Mouse (Mus musculus) hindbrain, embryonic 16.5 days (tissue): ENCODE data around the gene Bphl. TPM values are rescaled to one million over a fixed set of nuclear protein-coding genes. Genes with fewer than 3 reads are reported as not detected.

Experiments used
- ATAC-seq: fragments of 200-750 bp; cut with Nextera tagmentation; 2 replicates; pipeline ENCODE4 v1.8.0; 2017; ENCODE audit warnings: moderate TSS enrichment, moderate library complexity
- H3K27ac ChIP-seq: fragments of 300-500 bp; sonication (generic); 2 replicates; pipeline ENCODE4 v1.5.1; 2014; ENCODE audit warnings: low read depth, mild to moderate bottlenecking, control low read depth, low read length, moderate library complexity
- H3K27me3 ChIP-seq: fragments of 300-500 bp; sonication (generic); replicated peaks from 2 replicates; pipeline ENCODE4 v1.6.1; 2014; ENCODE audit warnings: low read length; ENCODE audit not compliant: control insufficient read depth, insufficient read depth
- H3K36me3 ChIP-seq: fragments of 300-500 bp; sonication (generic); 2 replicates; pipeline ENCODE4 v1.6.1; 2014; ENCODE audit warnings: mild to moderate bottlenecking, low read length, moderate library complexity, mixed read lengths; ENCODE audit not compliant: control insufficient read depth, insufficient read depth
- H3K4me1 ChIP-seq: fragments of 300-500 bp; sonication (generic); 2 replicates; pipeline ENCODE4 v1.6.1; 2014; ENCODE audit warnings: low read depth, low read length; ENCODE audit not compliant: control insufficient read depth, insufficient read depth
- H3K4me2 ChIP-seq: fragments of 300-500 bp; sonication (generic); 2 replicates; pipeline ENCODE4 v1.6.1; 2014; ENCODE audit warnings: mild to moderate bottlenecking, low read length, control low read depth, moderate library complexity
- H3K4me3 ChIP-seq: fragments of 300-500 bp; sonication (generic); 2 replicates; pipeline ENCODE4 v1.5.1; 2014; ENCODE audit warnings: mild to moderate bottlenecking, low read length, control low read depth, moderate library complexity
- H3K9ac ChIP-seq: fragments of 300-500 bp; sonication (generic); 2 replicates; pipeline ENCODE4 v1.6.1; 2014; ENCODE audit warnings: low read depth, mild to moderate bottlenecking, control low read depth, low read length, moderate library complexity
- H3K9me3 ChIP-seq: fragments of 300-500 bp; sonication (generic); 2 replicates; pipeline ENCODE4 v1.6.1; 2014; ENCODE audit warnings: mild to moderate bottlenecking, low read length, moderate library complexity; ENCODE audit not compliant: control insufficient read depth
- WGBS: fragments of 180-500 bp; shearing (Covaris S2); extraction: QIAGEN DNeasy Blood & Tissue Kit; methylation state at CpG from one replicate; pipeline ENCODE4 v1.1.7; 2014; 5-methylcytosine and 5-hydroxymethylcytosine counted together
- polyA plus RNA-seq: library from polyadenylated mRNA; unstranded; fragments of >200 nt; fragmentation: Nextera tagmentation; extraction: Ambion mirVana; gene quantifications from 2 replicates; pipeline ENCODE4 v1.2.1, GENCODE M21; 2015

Bphl gene
- polyA plus RNA-seq, 1 experiment from 2014 or later: 45.9 TPM

GRCm38 (mm10) chr13:34119406-34119805 lies 82.0 kb downstream of the Bphl start:
- Histone ChIP-seq H3K36me3 (no peaks in the 10 kb centered on the region), H3K4me1 (peaks cover 9% of the 10 kb centered on the region), H3K4me3 (no peak overlapping the region), H3K9me3 (no peaks in the 10 kb centered on the region), H3K27me3 (no peaks in the 10 kb centered on the region), H3K9ac (no peak overlapping the region), H3K27ac (no peak overlapping the region), H3K4me2 (no peak overlapping the region)
- ATAC-seq: no peak
- WGBS: 89% methylated on average over 4 of the region's 4 CpGs

GRCm38 (mm10) chr13:34120536-34120935 lies 83.1 kb downstream of the Bphl start:
- H3K27me3 ChIP-seq: no peaks in the 10 kb centered on the region
- no peak overlapping the region for H3K27ac ChIP-seq
- WGBS: 94% methylated on average over 2 of the region's 2 CpGs

More at GRCm38 (mm10) chr13:34120536-34120935, 83.1 kb downstream of the Bphl start:
- Histone ChIP-seq H3K4me2 (no peak overlapping the region), H3K4me1 (peaks cover 18% of the 10 kb centered on the region), H3K36me3 (no peaks in the 10 kb centered on the region), H3K4me3 (no peak overlapping the region), H3K9ac (no peak overlapping the region), H3K9me3 (no peaks in the 10 kb centered on the region)
- ATAC-seq: no peak

Other genes with a start within 250 kb of the Bphl start
- not detected in 2 replicates for gene Serpinb6e, start 194.2 kb upstream of the Bphl start, polyA plus RNA-seq
- gene Serpinb6c, start 131.9 kb upstream of the Bphl start, polyA plus RNA-seq: 0.11 and 0.24 TPM in 2 replicates
- gene Nqo2, start 72.9 kb upstream of the Bphl start, polyA plus RNA-seq: 11.7 TPM in 2 replicates
- gene Ripk1, start 35.2 kb upstream of the Bphl start, polyA plus RNA-seq: 5.9 and 7.0 TPM in 2 replicates
- 40.0 and 42.2 TPM in 2 replicates for gene Serpinb6a, start 34.8 kb upstream of the Bphl start, polyA plus RNA-seq
- 3,415 and 3,905 TPM in 2 replicates for gene Tubb2a, start 40.4 kb downstream of the Bphl start, polyA plus RNA-seq
- 1,169 and 1,199 TPM in 2 replicates for gene Tubb2b, start 92.9 kb downstream of the Bphl start, polyA plus RNA-seq
- 69.1 and 69.5 TPM in 2 replicates for gene Psmg4, start 125.4 kb downstream of the Bphl start, polyA plus RNA-seq